Mouse (Mus musculus): ENCODE measurements around the gene Rdh16f1. TPM values are rescaled to one million over a fixed set of nuclear protein-coding genes. Genes with fewer than 3 reads are reported as not detected.
"Not testable (repeated sequence)": the region's sequence is repeated elsewhere in the genome, so short reads cannot be mapped to it uniquely, and the experiment has no call there.

The Rdh16f1 gene
- total RNA-seq, 4 experiments from 2014 or later, result 0.72 to 1.9 (median 0.96) TPM; not detected in 1

DNA sequence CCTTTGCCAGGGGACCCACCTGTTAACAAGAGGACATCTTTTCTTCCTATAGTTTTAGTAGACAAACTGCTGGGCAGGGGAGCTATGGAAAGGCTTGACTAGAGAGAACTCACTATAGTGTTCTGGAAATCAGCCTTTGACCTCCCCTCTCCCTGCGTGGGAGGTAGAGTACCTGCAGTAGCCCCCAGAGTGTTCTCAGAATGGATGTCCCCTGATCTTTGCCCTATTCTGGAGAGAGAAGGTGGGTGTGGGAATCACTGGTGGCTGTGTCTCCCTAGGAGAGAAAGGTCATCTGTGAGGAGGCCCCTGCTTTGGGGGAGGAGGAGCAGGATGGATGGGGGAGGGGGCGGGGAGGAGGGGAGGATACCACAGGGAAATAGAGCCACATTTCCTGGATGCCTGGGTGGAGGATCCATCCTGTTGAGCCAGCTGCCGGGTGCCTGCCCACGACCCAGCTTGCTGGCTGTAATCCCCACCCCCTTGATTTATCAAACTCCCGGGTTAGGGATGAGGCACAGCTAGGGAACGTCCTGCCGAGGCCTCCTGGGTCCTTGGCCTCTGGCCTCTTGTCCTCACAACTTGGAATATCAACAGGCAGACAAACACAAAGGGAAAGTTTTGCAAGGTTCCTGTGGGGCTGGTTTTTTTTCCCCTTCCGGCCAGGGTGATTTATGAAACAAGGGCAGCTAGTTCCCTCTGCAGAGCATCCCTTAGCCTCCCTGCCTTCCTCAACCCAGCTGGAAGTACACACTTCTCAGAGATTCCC is 10.6 kb upstream of the Rdh16f1 start:
- no peak for DNase-seq (ENCODE audit: low spot score in 2 of 2)

DNA sequence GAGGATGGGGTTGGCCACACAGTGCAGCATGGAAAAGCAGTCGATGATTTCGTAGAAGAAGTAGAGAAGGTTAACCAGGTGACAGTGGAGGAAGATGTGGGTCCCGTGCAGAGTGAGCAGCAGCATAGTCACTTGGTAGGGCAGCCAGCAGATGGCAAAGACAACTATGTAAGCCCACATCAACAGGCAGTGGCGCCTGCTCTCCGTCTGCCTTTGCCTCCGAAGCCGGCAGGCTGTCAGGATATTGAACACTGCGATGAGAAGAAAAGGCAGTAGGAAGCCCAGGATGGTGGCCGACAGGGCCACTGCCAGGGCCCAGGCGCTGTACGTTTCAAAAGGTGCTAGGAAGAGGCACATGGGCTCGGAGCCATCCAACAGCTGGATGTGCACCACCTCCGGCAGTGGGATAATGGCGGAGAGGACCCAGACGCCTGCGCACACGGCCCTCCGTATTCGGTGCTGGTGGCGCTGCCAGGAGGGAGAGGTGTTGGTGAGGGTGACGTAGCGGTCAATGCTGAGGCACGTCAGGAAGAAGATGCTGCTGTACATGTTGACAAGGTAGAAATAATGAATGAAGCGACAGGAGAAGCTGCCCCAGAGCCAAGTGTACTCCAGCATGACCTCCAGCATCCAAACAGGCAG is 9.3 kb upstream of the Rdh16f1 start:
- DNase-seq (ENCODE audit: low spot score in 2 of 2), result no peak

GRCm38 (mm10) chr10:127751548-127751947 is 8.0 kb upstream of the Rdh16f1 start, which contains the start of gene Gpr182:
Gpr182 (minus strand) TSS chr10:127751732.
- no peak for DNase-seq (ENCODE audit: low spot score in 2 of 2)

DNA sequence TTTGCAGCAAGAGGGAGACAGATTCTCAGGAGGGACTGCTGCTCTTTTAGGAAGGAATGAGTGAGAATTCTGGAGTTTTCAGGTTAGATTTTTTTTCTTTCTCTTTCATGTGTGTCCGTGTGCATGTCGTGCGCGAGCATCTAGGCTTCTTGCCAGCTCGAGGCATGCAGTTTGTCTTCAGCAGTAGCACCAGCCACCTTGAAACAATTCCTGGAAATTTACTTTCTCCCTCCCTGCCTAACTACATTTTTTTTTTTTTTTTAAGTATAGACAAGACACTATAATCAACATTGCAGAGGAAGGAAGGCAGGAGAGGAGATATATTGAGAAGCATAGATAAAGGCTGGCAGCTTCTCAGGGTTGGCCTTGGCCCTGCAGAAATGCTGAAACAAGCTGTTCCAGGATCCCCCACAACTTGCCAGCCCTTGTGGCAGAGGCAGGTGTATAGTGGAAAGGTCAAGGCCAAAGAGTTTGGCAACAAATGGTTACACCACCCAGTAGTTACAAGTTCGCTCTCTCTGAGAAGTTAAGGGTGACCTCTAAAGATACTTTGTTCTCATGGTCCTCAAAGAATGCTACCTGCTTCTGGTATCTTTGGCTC is 4.9 kb upstream of the Rdh16f1 start:
- DNase-seq (ENCODE audit: low spot score in 2 of 2), result no peak

GRCm38 (mm10) chr10:127755246-127755645 is 4.3 kb upstream of the Rdh16f1 start:
- DNase-seq (ENCODE audit: low spot score in 2 of 2), result no peak

DNA sequence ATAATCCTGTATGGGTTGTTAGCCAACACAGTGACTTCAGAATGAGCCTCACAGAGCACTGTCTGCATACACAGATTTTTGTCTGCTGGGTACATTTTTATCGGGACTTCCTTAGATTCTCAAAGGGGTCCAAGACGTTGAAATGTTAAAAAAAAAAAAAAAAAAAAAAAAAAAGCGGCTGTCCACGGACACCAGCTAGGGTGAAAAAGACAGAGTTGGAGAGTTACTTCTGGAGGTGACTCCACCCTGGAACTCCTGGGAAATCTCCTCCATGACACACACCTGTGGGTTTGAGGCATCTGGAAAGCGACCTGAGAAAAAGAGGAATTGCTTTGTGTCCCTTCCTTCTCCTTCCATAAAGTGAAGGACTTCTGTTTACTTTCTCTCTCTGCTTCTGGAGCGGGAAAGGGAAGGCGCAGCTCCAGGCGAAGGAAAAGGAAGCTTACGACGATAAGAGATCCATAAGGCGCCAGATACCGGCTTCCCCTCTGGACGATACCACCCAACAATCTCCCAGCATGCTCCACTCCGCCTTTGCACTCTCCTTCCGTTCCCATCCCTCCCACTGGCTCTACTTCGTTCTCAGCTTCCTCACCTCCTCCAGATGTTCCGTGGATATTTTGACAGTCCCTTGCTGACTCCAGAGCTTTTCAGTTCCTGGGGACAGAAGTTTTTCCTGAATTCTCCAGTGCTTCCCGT is 3.7 kb upstream of the Rdh16f1 start:
- no peak for DNase-seq (ENCODE audit: low spot score in 2 of 2)

DNA sequence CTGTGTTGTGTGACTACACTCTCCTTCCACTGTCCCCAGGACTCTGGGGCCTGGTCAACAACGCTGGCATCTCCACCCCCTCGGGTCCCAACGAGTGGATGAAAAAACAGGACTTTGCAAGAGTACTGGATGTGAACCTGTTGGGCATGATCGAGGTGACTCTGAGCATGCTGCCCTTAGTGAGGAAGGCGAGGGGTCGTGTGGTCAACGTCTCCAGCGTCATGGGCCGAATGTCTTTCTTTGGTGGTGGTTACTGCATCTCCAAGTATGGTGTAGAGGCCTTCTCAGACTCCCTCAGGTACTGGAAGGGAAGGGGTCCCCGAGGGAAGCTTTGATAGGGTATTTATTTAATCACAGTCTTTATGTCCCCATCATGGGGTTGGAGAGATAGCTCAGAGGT is 3.3 kb downstream of the Rdh16f1 start:
- DNase-seq (ENCODE audit: low spot score in 2 of 2), result not testable (repeated sequence)

DNA sequence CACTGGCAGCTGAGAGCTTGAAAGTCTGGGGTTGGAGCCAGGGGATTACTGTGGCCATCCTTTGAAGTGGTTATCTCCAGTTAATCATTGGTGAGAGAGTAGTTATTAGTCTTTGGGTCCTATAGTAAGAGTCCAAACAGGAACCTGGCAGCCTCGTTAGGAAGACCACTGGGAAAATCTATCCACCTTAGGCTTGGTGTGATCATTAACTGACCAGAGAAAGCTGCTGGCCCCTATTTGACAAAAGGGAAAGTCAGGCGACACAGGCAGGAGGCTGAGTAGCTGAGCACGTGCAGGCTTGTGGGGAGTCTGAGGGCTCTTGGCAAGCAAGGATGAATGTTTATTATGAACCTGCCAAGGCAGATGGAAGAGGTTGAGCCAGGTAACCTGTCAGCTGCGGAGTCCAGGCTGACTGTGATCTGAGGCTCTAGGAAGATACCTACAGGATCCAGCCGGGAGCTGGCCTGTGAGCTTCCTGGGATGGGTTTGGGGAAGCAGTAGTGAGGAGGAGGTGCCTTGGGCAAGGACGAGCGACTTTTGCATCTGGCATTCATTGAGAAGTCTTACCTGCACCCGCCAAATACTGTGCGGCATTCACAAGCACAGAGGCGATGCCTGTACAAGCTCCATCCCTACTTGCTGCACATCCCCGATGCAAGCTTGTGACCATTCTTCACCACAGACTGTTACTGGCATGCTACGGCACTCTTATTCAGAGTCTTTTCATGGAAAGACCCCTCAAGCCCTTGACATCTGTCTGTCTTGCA is 4.5 kb downstream of the Rdh16f1 start:
- DNase-seq (ENCODE audit: low spot score in 2 of 2), result no peak

GRCm38 (mm10) chr10:127766564-127766963 is 7.0 kb downstream of the Rdh16f1 start:
- no peak for DNase-seq (ENCODE audit: low spot score in 2 of 2)

- no peak for DNase-seq (ENCODE audit: low spot score in 2 of 2)
Measured at GRCm38 (mm10) chr10:127776011-127776410, 16.4 kb downstream of the Rdh16f1 start, which contains the start of gene Rdh9. Rdh9 (plus strand) TSS chr10:127776386.

- DNase-seq (ENCODE audit: low spot score in 2 of 2), result not testable (repeated sequence)
Measured at GRCm38 (mm10) chr10:127782321-127782720, 22.7 kb downstream of the Rdh16f1 start.

DNA sequence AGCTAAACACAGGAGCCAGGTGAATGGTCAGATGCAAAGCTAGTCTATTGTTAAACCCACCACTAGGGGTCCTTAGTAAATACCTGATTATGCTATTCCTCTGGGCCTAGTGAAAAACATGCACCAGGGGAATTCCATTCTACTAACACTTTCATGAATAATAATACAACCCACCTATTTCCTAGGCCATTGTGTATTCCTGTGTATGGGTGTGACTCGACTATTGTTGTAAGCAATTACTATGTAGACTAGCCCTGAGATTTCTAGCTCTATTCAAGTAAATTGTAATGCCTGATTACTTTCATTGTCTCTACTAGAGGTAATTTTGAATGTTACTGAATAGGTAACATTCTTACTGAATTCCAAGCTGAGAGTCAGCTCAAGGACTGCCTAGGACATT is 25.8 kb downstream of the Rdh16f1 start:
- not testable (repeated sequence) for DNase-seq (ENCODE audit: low spot score in 2 of 2)

- DNase-seq (ENCODE audit: low spot score in 2 of 2), result no peak
Measured at GRCm38 (mm10) chr10:127799295-127799694, 39.7 kb downstream of the Rdh16f1 start.

DNA sequence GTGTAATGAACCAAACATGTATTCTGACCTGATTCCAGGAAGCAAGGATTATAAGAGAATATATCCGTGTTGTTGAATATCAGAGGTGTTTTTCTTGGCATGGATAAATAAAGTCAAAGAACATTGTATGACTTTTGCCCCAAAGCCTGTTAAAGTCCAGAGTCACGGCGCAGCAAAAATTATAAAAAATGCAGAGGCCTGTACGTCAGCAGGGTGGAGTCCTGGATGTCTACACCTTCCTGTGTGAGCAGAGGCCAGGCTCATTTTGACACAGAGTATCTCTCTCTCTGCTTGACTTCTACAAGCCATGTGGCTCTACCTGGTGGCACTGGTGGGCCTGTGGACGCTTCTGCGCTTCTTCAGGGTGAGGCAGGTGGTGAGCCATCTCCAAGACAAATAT is 41.3 kb downstream of the Rdh16f1 start, which contains the start of gene Rdh16:
Gene Rdh16 (plus strand): TSS at position 262 of the 400 bp plus-strand sequence.
- DNase-seq (ENCODE audit: low spot score in 2 of 2), result no peak

GRCm38 (mm10) chr10:127801612-127802011 is 42.0 kb downstream of the Rdh16f1 start:
- DNase-seq (ENCODE audit: low spot score in 2 of 2), result no peak

- DNase-seq (ENCODE audit: low spot score in 2 of 2), result no peak
Measured at GRCm38 (mm10) chr10:127802236-127802635, 42.6 kb downstream of the Rdh16f1 start.

DNA sequence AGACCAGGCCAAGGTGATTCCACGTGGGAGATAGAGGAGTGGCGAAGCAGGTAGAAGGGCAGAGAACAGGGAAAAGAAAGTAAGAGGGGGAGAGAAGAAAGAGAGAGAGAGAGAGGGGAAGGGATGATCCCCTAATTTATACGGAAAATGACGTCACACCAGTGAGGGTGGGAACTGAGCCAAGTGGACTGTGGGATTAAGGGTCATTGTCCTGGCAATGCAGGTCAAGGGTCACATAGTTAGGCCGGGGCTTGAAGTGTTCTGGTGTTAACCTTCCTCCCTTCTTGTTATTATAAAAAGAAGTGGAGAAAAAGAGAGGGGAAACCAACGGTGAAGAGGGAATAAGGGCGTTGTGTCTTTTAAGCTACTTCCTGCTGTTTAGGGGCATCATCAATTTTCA is 44.8 kb downstream of the Rdh16f1 start:
- DNase-seq (ENCODE audit: low spot score in 2 of 2), result no peak

GRCm38 (mm10) chr10:127815888-127816287 is 56.3 kb downstream of the Rdh16f1 start:
- DNase-seq (ENCODE audit: low spot score in 2 of 2), result no peak

GRCm38 (mm10) chr10:127817268-127817910 is 57.8 kb downstream of the Rdh16f1 start:
- not testable (repeated sequence) for DNase-seq (ENCODE audit: low spot score in 2 of 2)

DNA sequence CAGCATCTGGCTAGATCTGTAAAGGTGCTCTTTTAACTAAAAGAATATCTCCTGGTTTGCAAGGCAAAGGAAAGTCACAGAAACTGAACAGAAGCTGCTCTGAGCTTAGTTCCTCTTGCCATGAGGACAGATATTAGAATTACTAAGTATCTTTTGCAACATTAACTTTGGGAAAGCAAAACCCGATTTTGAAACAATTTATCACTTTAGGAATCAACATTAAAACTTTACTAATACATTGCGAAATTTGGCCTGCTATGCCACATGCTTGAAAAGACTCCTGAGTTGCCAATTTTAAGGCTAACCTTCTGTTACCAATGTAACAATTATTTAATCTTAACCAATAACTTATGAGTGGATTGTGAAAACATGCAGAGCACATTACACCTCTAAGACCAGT is 62.2 kb downstream of the Rdh16f1 start:
- not testable (repeated sequence) for DNase-seq (ENCODE audit: low spot score in 2 of 2)

Data from left cerebral cortex, adult 8-10 months (tissue).